Mouse (Mus musculus): ENCODE results near the gene Nupr1.

DNA sequence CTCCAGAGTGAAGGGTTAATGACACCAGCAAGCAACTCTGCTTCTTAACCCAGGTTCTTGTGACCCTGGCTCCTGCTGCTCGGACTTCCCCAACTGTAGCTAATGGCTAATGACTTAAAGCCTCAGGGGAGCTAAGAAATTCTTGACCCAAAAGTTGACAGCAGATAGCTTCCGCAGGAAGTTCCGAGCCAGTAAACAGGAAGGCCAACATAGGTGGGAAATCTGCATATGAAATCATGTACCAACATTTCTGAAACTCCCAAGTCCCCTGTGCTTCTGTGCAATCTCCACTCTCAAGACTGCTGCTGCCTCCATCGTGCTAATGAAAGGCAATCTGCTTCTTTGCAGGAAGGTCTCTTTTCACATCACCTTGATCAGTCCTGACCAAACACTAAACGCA is 15.0 kb upstream of the Nupr1 start:
- TF ChIP-seq POLR2A (IDR thresholded peaks at IDR 0.05; ENCODE audit: borderline replicate concordance, low read depth, low read length) (no peak), CTCF (IDR thresholded peaks at IDR 0.05; ENCODE audit: low read depth, low read length) (no peak)
